Comparison of ENCODE assay signal across 12 mouse cellular contexts in the genomic region with DNA sequence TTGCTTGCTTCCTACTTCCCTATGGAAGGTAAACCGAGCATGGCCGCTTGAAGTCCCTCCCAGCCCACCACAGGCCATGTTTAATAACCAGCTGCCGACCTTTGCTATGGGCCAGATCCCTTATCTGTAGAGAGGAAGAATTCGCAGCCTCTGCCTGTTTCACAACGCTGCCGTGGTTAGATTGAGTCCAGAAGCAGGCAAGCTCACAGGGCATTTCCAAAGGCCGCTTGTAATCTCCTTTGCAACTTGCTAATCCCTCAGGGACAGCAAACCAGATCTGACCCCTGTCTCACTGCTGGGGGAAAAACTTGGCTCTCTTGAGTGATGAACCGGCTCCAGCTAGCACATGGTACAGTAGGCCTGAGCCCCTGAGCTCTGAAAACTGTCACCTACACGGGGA. TPM values are rescaled to one million over a fixed set of nuclear protein-coding genes. Genes with fewer than 3 reads are reported as not detected.
DNase-seq lines count a peak whose midpoint lies in the region; ATAC-seq lines count a peak whose summit lies in the region.
"Had no signal": no experiment of that assay in that cellular context is flagged by ENCODE, and none has a peak within 500 bp of the region (broad histone marks: within the 10 kb centered on the region; RNA-seq: fewer than 3 reads in every experiment).

No protein-coding gene starts in this region.

- H3K36me3 ChIP-seq in heart, embryonic 11.5 days (ENCODE audit: control insufficient read depth, insufficient read depth, low read length): no peaks in the 10 kb centered on the region
- H3K36me3 ChIP-seq in liver, embryonic 11.5 days (ENCODE audit: control insufficient read depth, insufficient read depth, low read length): no peaks in the 10 kb centered on the region
- H3K36me3 ChIP-seq: midbrain, embryonic 15.5 days had no signal

- H3K4me3 ChIP-seq in heart, embryonic 11.5 days (ENCODE audit: low read depth, low read length): no peak overlapping the region
- no peak overlapping the region for H3K4me3 ChIP-seq in liver, embryonic 11.5 days (ENCODE audit: low read depth, low read length)
- H3K4me3 ChIP-seq: midbrain, embryonic 15.5 days had no signal

- intact Hi-C loops in heart, postnatal 14 days (cut with DNase I): no loop called here

- H3K4me2 ChIP-seq in heart, embryonic 11.5 days: no peak overlapping the region
- H3K4me2 ChIP-seq in liver, embryonic 11.5 days: peak overlapping the region; percentile 11; the same call in 1 of the 2 replicates
- H3K4me2 ChIP-seq: lung, embryonic 14.5 days; midbrain, embryonic 15.5 days had no signal

- H3K27ac ChIP-seq in heart, embryonic 11.5 days (ENCODE audit: low read depth, low read length): peak overlapping the region; percentile 25
- peak overlapping the region; percentile 13; the same call in 1 of the 2 replicates for H3K27ac ChIP-seq in liver, embryonic 11.5 days (ENCODE audit: low read depth, low read length)
- H3K27ac ChIP-seq: midbrain, embryonic 15.5 days had no signal

- H3K27me3 ChIP-seq in heart, embryonic 11.5 days (ENCODE audit: control insufficient read depth, insufficient read depth, low read length): no peaks in the 10 kb centered on the region
- no peaks in the 10 kb centered on the region for H3K27me3 ChIP-seq in liver, embryonic 11.5 days (replicated peaks; ENCODE audit: control insufficient read depth, insufficient read depth, low read length)
- H3K27me3 ChIP-seq: midbrain, embryonic 15.5 days had no signal

- H3K9ac ChIP-seq in heart, embryonic 11.5 days (ENCODE audit: low read depth, low read length): no peak overlapping the region
- no peak overlapping the region for H3K9ac ChIP-seq in liver, embryonic 11.5 days (ENCODE audit: low read depth, low read length)
- H3K9ac ChIP-seq: lung, embryonic 14.5 days; midbrain, embryonic 15.5 days had no signal

- H3K4me1 ChIP-seq in heart, embryonic 11.5 days (ENCODE audit: control insufficient read depth, insufficient read depth, low read length): peaks cover 55% of the 10 kb centered on the region
- peaks cover 58% of the 10 kb centered on the region for H3K4me1 ChIP-seq in liver, embryonic 11.5 days (replicated peaks; ENCODE audit: control insufficient read depth, insufficient read depth, low read length)

- WGBS in heart, embryonic 11.5 days (ENCODE audit: insufficient replicate concordance): 25% methylated on average over 9 of the region's 9 CpGs
- WGBS in liver, embryonic 11.5 days: 31% methylated on average over 9 of the region's 9 CpGs

- ATAC-seq in heart, embryonic 11.5 days (replicated peaks; ENCODE audit: insufficient number of reproducible peaks, low FRiP score, low TSS enrichment): no peak
- no peak for ATAC-seq in liver, embryonic 11.5 days (replicated peaks; ENCODE audit: low FRiP score)
- ATAC-seq: inflammation-experienced regulatory T-cells, adult 6 months; midbrain, embryonic 15.5 days had no signal

- no peaks in the 10 kb centered on the region for H3K9me3 ChIP-seq in heart, embryonic 11.5 days (replicated peaks; ENCODE audit: control insufficient read depth, low read length)
- no peaks in the 10 kb centered on the region for H3K9me3 ChIP-seq in liver, embryonic 11.5 days (ENCODE audit: control insufficient read depth, low read length)
- H3K9me3 ChIP-seq: midbrain, embryonic 15.5 days had no signal

- DNase-seq in heart, postnatal 14 days: no peak
- DNase-seq in urinary bladder, postnatal 14 days (ENCODE audit: low spot score): peak; percentile 34
- no peak for DNase-seq in urinary bladder, postnatal 25 days (ENCODE audit: low spot score)
- DNase-seq in liver, embryonic 11.5 days (ENCODE audit: low spot score): no peak
- DNase-seq in c-Kit-positive CD71-positive TER-119-positive erythroid progenitor cells, embryonic 14.5 days (ENCODE audit: low spot score): no peak
- DNase-seq in spleen, postnatal 4 days (ENCODE audit: low spot score in 2 of 2): no peak
- no peak for DNase-seq in lung, postnatal 36 days
- DNase-seq: lung, embryonic 14.5 days; thymus, postnatal 36 days had no signal

RNA-seq across cellular contexts. Expression of gene Scarb1, which starts 3.9 kb away (rescaled TPM):
- polyA plus RNA-seq in heart, embryonic 11.5 days (2014; fragmentation: Nextera tagmentation; extraction: Ambion mirVana): 57.1 and 67.0 TPM in 2 replicates
- total RNA-seq in heart, postnatal 14 days (2021): 10 to 100 TPM; 60.1 to 77.5 TPM
- polyA plus RNA-seq in liver, embryonic 11.5 days (2014; fragmentation: Nextera tagmentation; extraction: Ambion mirVana): 104 and 108 TPM in 2 replicates

RNA-seq across cellular contexts. Expression of gene Gm10382, which starts 52.1 kb away (rescaled TPM):
- 0.42 TPM in 1 of 2 replicates, not detected in the other for polyA plus RNA-seq in heart, embryonic 11.5 days (2014; fragmentation: Nextera tagmentation; extraction: Ambion mirVana)
- total RNA-seq in heart, postnatal 14 days (2021): under 1 TPM in 1 of 2 experiments, not detected in 1; 0.24 TPM
- polyA plus RNA-seq in liver, embryonic 11.5 days (2014; fragmentation: Nextera tagmentation; extraction: Ambion mirVana): 0.18 and 0.34 TPM in 2 replicates

RNA-seq across cellular contexts. Expression of gene Ubc, which starts 53.0 kb away (rescaled TPM):
- polyA plus RNA-seq in heart, embryonic 11.5 days (2014; fragmentation: Nextera tagmentation; extraction: Ambion mirVana): 833 and 922 TPM in 2 replicates
- 1,000 to 10,000 TPM in 1 of 2 experiments, 100 to 1,000 TPM in 1; 947 to 1,009 TPM for total RNA-seq in heart, postnatal 14 days (2021)
- 772 and 827 TPM in 2 replicates for polyA plus RNA-seq in liver, embryonic 11.5 days (2014; fragmentation: Nextera tagmentation; extraction: Ambion mirVana)
